Mouse (Mus musculus) erythroblast, embryonic 14.5 days (primary cell): ENCODE results near the gene Vax2.

Source experiments
- GATA1 ChIP-seq: IDR thresholded peaks from 2 replicates; pipeline ENCODE4 v1.6.1; 2012; ENCODE audit warnings: low read length, inconsistent platforms, mixed read lengths
- TAL1 ChIP-seq: IDR thresholded peaks from 3 replicates; pipeline ENCODE4 v1.6.1; 2012; ENCODE audit warnings: low read length, inconsistent platforms, mixed read lengths

GRCm38 (mm10) chr6:83704294-83704693 is 6.8 kb upstream of the Vax2 start:
- TF ChIP-seq GATA1 (no peak), TAL1 (no peak)
